Mouse (Mus musculus) heart, postnatal 4 days (tissue): Measurements from ENCODE around the gene Plin2. TPM values are rescaled to one million over a fixed set of nuclear protein-coding genes. Genes with fewer than 3 reads are reported as not detected.
A peak's percentile ranks its signal among the peaks of the same experiment; 100 is the strongest.
"Not testable (repeated sequence)": the region's sequence is repeated elsewhere in the genome, so short reads cannot be mapped to it uniquely, and the experiment has no call there.

Source experiments
- DNase-seq: peaks from one replicate; pipeline ENCODE4 v3.0.0; 2021
- total RNA-seq, 2 experiments: library from RNA; stranded (reverse); gene quantifications; 2 replicates each; pipeline ENCODE4 v1.2.3; 2021

The Plin2 gene
- total RNA-seq, 2 experiments from 2014 or later = 99.8 to 104 TPM

- not testable (repeated sequence) for DNase-seq
These were observed 43.4 kb downstream of the Plin2 start for GRCm38 (mm10) chr4:86626496-86626895.

GRCm38 (mm10) chr4:86625463-86625862 is 44.4 kb downstream of the Plin2 start:
- no peak for DNase-seq

DNA sequence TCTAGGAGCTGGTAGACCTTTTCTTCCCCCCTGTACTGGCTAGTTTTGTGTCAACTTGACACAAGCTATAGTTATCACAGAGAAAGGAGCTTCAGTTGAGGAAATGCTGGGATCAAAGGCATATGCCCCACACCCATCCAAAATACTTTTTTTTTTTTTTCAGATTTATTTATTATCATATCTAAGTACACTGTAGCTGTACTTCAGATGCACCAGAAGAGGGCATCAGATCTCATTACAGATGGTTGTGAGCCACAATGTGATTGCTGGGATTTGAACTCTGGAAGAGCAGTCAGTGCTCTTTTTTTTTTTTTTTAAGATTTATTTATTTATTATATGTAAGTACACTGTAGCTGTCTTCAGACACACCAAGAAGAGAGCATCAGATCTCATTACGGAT is 47.3 kb downstream of the Plin2 start:
- not testable (repeated sequence) for DNase-seq

DNA sequence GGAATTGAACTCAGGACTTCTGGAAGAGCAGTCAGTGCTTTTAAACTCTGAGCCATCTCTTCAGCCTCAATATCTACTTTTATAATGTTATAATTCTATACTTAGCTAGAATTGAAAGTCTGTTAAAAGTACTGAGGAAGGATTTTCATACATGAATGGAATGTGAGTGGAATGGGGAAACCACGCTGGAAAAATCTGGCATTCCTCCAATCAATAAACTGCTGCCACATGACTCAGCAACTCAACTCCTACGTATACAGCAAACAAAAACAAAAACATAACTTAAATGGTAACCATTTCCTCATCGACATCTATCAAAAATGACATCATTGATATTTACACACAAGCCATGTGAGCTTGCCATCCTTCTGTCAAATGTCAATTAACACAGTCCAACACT is 47.7 kb downstream of the Plin2 start:
- no peak for DNase-seq

DNA sequence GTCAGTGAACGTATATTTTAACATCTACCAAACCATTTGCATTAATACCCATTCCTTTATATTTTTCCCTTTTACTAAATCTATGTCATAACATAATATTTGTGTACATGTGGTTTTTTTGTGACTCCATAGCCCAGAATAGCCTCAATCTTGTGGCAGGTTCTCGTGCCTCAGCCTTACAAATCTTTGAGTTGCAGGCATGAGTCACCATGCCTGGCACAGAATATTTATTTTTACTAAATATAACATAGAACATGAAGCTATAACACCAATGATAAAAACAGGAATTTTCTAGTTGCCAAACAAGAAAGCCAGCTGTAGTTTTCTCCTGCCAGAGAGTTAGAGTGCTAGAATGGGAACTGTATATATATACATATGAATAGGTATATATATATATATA is 49.4 kb downstream of the Plin2 start:
- no peak for DNase-seq

- no peak for DNase-seq
These were observed 57.6 kb downstream of the Plin2 start for GRCm38 (mm10) chr4:86612289-86612620.

GRCm38 (mm10) chr4:86611524-86612288 is 58.2 kb downstream of the Plin2 start, which contains the start of gene Haus6:
Gene Haus6 (minus strand): TSS chr4:86612055.
- peak; percentile 91 for DNase-seq

Other genes starting within 250 kb of the Plin2 start
- gene Saxo1, start 111.7 kb downstream of the Plin2 start, total RNA-seq = not detected
- gene Rraga, start 94.4 kb downstream of the Plin2 start, total RNA-seq = 10 to 100 TPM; 74.4 to 74.7 TPM
- 10 to 100 TPM; 11.9 to 15.4 TPM for gene Haus6, start 58.0 kb downstream of the Plin2 start, total RNA-seq
- gene Dennd4c, start 78.5 kb upstream of the Plin2 start, total RNA-seq = 10 to 100 TPM; 26.2 to 33.0 TPM
- gene Rps6, start 187.4 kb upstream of the Plin2 start, total RNA-seq = 100 to 1,000 TPM; 718 to 724 TPM
- gene Acer2, start 204.3 kb upstream of the Plin2 start, total RNA-seq = 10 to 100 TPM; 18.2 to 19.0 TPM